Mouse (Mus musculus) forebrain, embryonic 11.5 days (tissue): Measurements from ENCODE around the gene Gatad1. TPM values are rescaled to one million over a fixed set of nuclear protein-coding genes. Genes with fewer than 3 reads are reported as not detected.
"Not testable (repeated sequence)": the region's sequence is repeated elsewhere in the genome, so short reads cannot be mapped to it uniquely, and the experiment has no call there.

Source experiments
- ATAC-seq: fragments of 200-750 bp; cut with Nextera tagmentation; replicated peaks from 2 replicates; pipeline ENCODE4 v1.8.0; 2017; ENCODE audit warnings: moderate TSS enrichment; ENCODE audit not compliant: low FRiP score
- DNase-seq: peaks from one replicate; pipeline ENCODE4 v3.0.0-alpha.2; 2017; ENCODE audit warnings: low spot score
- H3K27ac ChIP-seq: fragments of 300-500 bp; sonication (generic); 2 replicates; pipeline ENCODE4 v1.5.1; 2014; ENCODE audit warnings: low read depth, low read length
- H3K27me3 ChIP-seq: fragments of 300-500 bp; sonication (generic); 2 replicates; pipeline ENCODE4 v1.6.1; 2014; ENCODE audit warnings: mild to moderate bottlenecking, low read length, mixed read lengths; ENCODE audit not compliant: control insufficient read depth, insufficient read depth
- H3K36me3 ChIP-seq: fragments of 300-500 bp; sonication (generic); 2 replicates; pipeline ENCODE4 v1.6.1; 2014; ENCODE audit warnings: mild to moderate bottlenecking, low read length, moderate library complexity, mixed read lengths; ENCODE audit not compliant: control insufficient read depth, insufficient read depth
- H3K4me1 ChIP-seq: fragments of 300-500 bp; sonication (generic); replicated peaks from 2 replicates; pipeline ENCODE4 v1.6.1; 2014; ENCODE audit warnings: low read length, mixed read lengths; ENCODE audit not compliant: control insufficient read depth, insufficient read depth
- H3K4me2 ChIP-seq: fragments of 300-500 bp; sonication (generic); 2 replicates; pipeline ENCODE4 v1.6.1; 2014; ENCODE audit warnings: low read depth, mild to moderate bottlenecking, low read length, moderate library complexity, mixed read lengths; ENCODE audit not compliant: severe bottlenecking
- H3K4me3 ChIP-seq: fragments of 300-500 bp; sonication (generic); 2 replicates; pipeline ENCODE4 v1.5.1; 2014; ENCODE audit warnings: low read depth, low read length
- H3K9ac ChIP-seq: fragments of 300-500 bp; sonication (generic); 2 replicates; pipeline ENCODE4 v1.6.1; 2014; ENCODE audit warnings: low read length
- H3K9me3 ChIP-seq: fragments of 300-500 bp; sonication (generic); 2 replicates; pipeline ENCODE4 v1.6.1; 2016; ENCODE audit warnings: low read length, mixed read lengths; ENCODE audit not compliant: control insufficient read depth
- WGBS: fragments of 180-500 bp; shearing (Covaris S2); extraction: QIAGEN DNeasy Blood & Tissue Kit; methylation state at CpG from one replicate; pipeline ENCODE4 v1.1.7; 2014; 5-methylcytosine and 5-hydroxymethylcytosine counted together
- polyA plus RNA-seq: library from polyadenylated mRNA; unstranded; fragments of >200 nt; fragmentation: Nextera tagmentation; extraction: Ambion mirVana; gene quantifications from 2 replicates; pipeline ENCODE4 v1.2.1, GENCODE M21; 2014

Gene Gatad1
- polyA plus RNA-seq, 1 experiment from 2014 or later, result 75.4 TPM

- H3K4me3 ChIP-seq, result no peak overlapping the region
- no peak overlapping the region for H3K4me2 ChIP-seq
- 66% methylated on average over 16 of the region's 16 CpGs for WGBS
- H3K9ac ChIP-seq, result no peak overlapping the region
- H3K9me3 ChIP-seq, result no peaks in the 10 kb centered on the region
- DNase-seq (no peak), ATAC-seq (no peak)
- H3K27ac ChIP-seq, result no peak overlapping the region
- H3K27me3 ChIP-seq, result no peaks in the 10 kb centered on the region
- H3K4me1 ChIP-seq, result no peaks in the 10 kb centered on the region
- H3K36me3 ChIP-seq, result no peaks in the 10 kb centered on the region
Observed at GRCm38 (mm10) chr5:3631512-3632271, 25.3 kb downstream of the Gatad1 start.

GRCm38 (mm10) chr5:3630055-3630454 lies 26.9 kb downstream of the Gatad1 start:
- Histone ChIP-seq H3K9me3 (no peaks in the 10 kb centered on the region), H3K27me3 (no peaks in the 10 kb centered on the region), H3K4me2 (no peak overlapping the region), H3K36me3 (no peaks in the 10 kb centered on the region), H3K9ac (no peak overlapping the region), H3K4me1 (no peaks in the 10 kb centered on the region), H3K27ac (no peak overlapping the region), H3K4me3 (no peak overlapping the region)
- ATAC-seq (no peak), DNase-seq (no peak)
- WGBS, result 93% methylated on average over 5 of the region's 5 CpGs

- no peak for DNase-seq
- Histone ChIP-seq H3K36me3 (peaks cover 9% of the 10 kb centered on the region; the same call in 1 of the 2 replicates), H3K4me2 (no peak overlapping the region), H3K4me1 (no peaks in the 10 kb centered on the region), H3K9ac (no peak overlapping the region), H3K27ac (no peak overlapping the region), H3K4me3 (no peak overlapping the region), H3K9me3 (no peaks in the 10 kb centered on the region), H3K27me3 (no peaks in the 10 kb centered on the region)
- ATAC-seq, result no peak
- 87% methylated on average over 7 of the region's 7 CpGs for WGBS
Observed at GRCm38 (mm10) chr5:3620486-3620885, 36.5 kb downstream of the Gatad1 start.

- H3K4me2 ChIP-seq, H3K9me3 ChIP-seq, ATAC-seq, H3K27ac ChIP-seq, H3K36me3 ChIP-seq, H3K4me1 ChIP-seq, H3K9ac ChIP-seq, DNase-seq, H3K4me3 ChIP-seq, H3K27me3 ChIP-seq: not testable (repeated sequence)
- 94% methylated on average over 2 of the region's 2 CpGs for WGBS
Observed at GRCm38 (mm10) chr5:3611835-3612234, 45.1 kb downstream of the Gatad1 start.

GRCm38 (mm10) chr5:3609241-3609640 lies 47.7 kb downstream of the Gatad1 start:
- DNase-seq (no peak), ATAC-seq (no peak)
- no peaks in the 10 kb centered on the region for H3K27me3 ChIP-seq
- H3K4me2 ChIP-seq, result no peak overlapping the region
- no peak overlapping the region for H3K4me3 ChIP-seq
- H3K9me3 ChIP-seq, result no peaks in the 10 kb centered on the region
- no peak overlapping the region for H3K9ac ChIP-seq
- no peaks in the 10 kb centered on the region; the same call in 1 of the 2 replicates for H3K36me3 ChIP-seq
- no peak overlapping the region for H3K27ac ChIP-seq
- 92% methylated on average over 7 of the region's 7 CpGs for WGBS
- H3K4me1 ChIP-seq, result no peaks in the 10 kb centered on the region

GRCm38 (mm10) chr5:3607114-3607513 lies 49.9 kb downstream of the Gatad1 start:
- Histone ChIP-seq H3K4me3 (no peak overlapping the region), H3K27me3 (no peaks in the 10 kb centered on the region), H3K27ac (no peak overlapping the region), H3K4me1 (no peaks in the 10 kb centered on the region), H3K4me2 (no peak overlapping the region), H3K36me3 (no peaks in the 10 kb centered on the region; the same call in 1 of the 2 replicates), H3K9me3 (no peaks in the 10 kb centered on the region), H3K9ac (no peak overlapping the region)
- WGBS, result 95% methylated on average over 9 of the region's 9 CpGs
- ATAC-seq (no peak), DNase-seq (no peak)

- Histone ChIP-seq H3K36me3 (no peaks in the 10 kb centered on the region), H3K9ac (no peak overlapping the region), H3K27me3 (no peaks in the 10 kb centered on the region), H3K27ac (no peak overlapping the region), H3K4me2 (no peak overlapping the region), H3K4me1 (no peaks in the 10 kb centered on the region), H3K9me3 (no peaks in the 10 kb centered on the region), H3K4me3 (no peak overlapping the region)
- WGBS, result 86% methylated on average over 3 of the region's 3 CpGs
- DNase-seq, result no peak
- no peak for ATAC-seq
Observed at GRCm38 (mm10) chr5:3600790-3601189, 56.2 kb downstream of the Gatad1 start.

- H3K4me2 ChIP-seq, result no peak overlapping the region
- DNase-seq (no peak), ATAC-seq (no peak)
- H3K9me3 ChIP-seq, result no peaks in the 10 kb centered on the region
- H3K36me3 ChIP-seq, result no peaks in the 10 kb centered on the region
- WGBS, result 83% methylated on average over 1 of the region's 1 CpGs
- no peaks in the 10 kb centered on the region; the same call in 1 of the 2 replicates for H3K4me1 ChIP-seq
- H3K9ac ChIP-seq, result no peak overlapping the region
- no peak overlapping the region for H3K4me3 ChIP-seq
- no peak overlapping the region for H3K27ac ChIP-seq
- no peaks in the 10 kb centered on the region for H3K27me3 ChIP-seq
Observed at GRCm38 (mm10) chr5:3600298-3600697, 56.7 kb downstream of the Gatad1 start.

GRCm38 (mm10) chr5:3598766-3599165 lies 58.2 kb downstream of the Gatad1 start:
- Histone ChIP-seq H3K27ac (no peak overlapping the region), H3K36me3 (no peaks in the 10 kb centered on the region), H3K27me3 (no peaks in the 10 kb centered on the region), H3K4me3 (no peak overlapping the region), H3K4me2 (no peak overlapping the region), H3K9me3 (no peaks in the 10 kb centered on the region), H3K9ac (no peak overlapping the region), H3K4me1 (no peaks in the 10 kb centered on the region; the same call in 1 of the 2 replicates)
- no peak for ATAC-seq
- no peak for DNase-seq
- WGBS, result 93% methylated on average over 5 of the region's 5 CpGs
